Mouse (Mus musculus) cortical plate, adult 2 months (tissue): ENCODE results near the gene Fgfr1op.

Source experiments
- CTCF ChIP-seq: fragments of 200-500 bp; IDR thresholded peaks from 2 replicates; pipeline ENCODE4 v1.5.1; 2011; ENCODE audit warnings: mild to moderate bottlenecking, control low read depth, low read length; ENCODE audit not compliant: insufficient read depth; ENCODE audit errors: extremely low read depth
- POLR2A ChIP-seq: fragments of 200-500 bp; IDR thresholded peaks from 2 replicates; pipeline ENCODE4 v1.6.1; 2011; ENCODE audit warnings: mild to moderate bottlenecking, low read length, control low read depth; ENCODE audit not compliant: insufficient read depth; ENCODE audit errors: extremely low read depth

GRCm38 (mm10) chr17:8206691-8207090 is 41.4 kb downstream of the Fgfr1op start:
- no peak for TF ChIP-seq CTCF
- no peak for TF ChIP-seq POLR2A
